Mouse (Mus musculus): ENCODE measurements around the gene Rpf1.

GRCm38 (mm10) chr3:146500810-146501201, 20.4 kb downstream of the Rpf1 start:
- TF ChIP-seq CTCF (IDR thresholded peaks at IDR 0.05; ENCODE audit: low read depth) (no peak), EP300 (IDR thresholded peaks at IDR 0.05; ENCODE audit: low read depth) (no peak)
